Mouse (Mus musculus) thymus, postnatal 14 days (tissue): ENCODE data around the gene Pltp.
"Not testable (repeated sequence)": the region's sequence is repeated elsewhere in the genome, so short reads cannot be mapped to it uniquely, and the experiment has no call there.

ENCODE experiments used
- DNase-seq: peaks from one replicate; pipeline ENCODE4 v3.0.0; 2021

Gene Pltp

GRCm38 (mm10) chr2:164878509-164879227 lies 21.2 kb upstream of the Pltp start:
- DNase-seq = peak; percentile 59

GRCm38 (mm10) chr2:164877376-164878215 lies 20.1 kb upstream of the Pltp start:
- not testable (repeated sequence) for DNase-seq

GRCm38 (mm10) chr2:164875648-164876047 lies 18.1 kb upstream of the Pltp start:
- not testable (repeated sequence) for DNase-seq

- DNase-seq = no peak
Observed at GRCm38 (mm10) chr2:164874239-164874769, 16.8 kb upstream of the Pltp start.

- no peak for DNase-seq
Observed at GRCm38 (mm10) chr2:164873621-164874020, 16.1 kb upstream of the Pltp start.

GRCm38 (mm10) chr2:164871602-164872303 lies 14.2 kb upstream of the Pltp start:
- no peak for DNase-seq

- no peak for DNase-seq
Observed at GRCm38 (mm10) chr2:164868491-164868890, 11.0 kb upstream of the Pltp start.

GRCm38 (mm10) chr2:164867566-164867965 lies 10.1 kb upstream of the Pltp start:
- no peak for DNase-seq

GRCm38 (mm10) chr2:164866741-164867551 lies 9.4 kb upstream of the Pltp start:
- no peak for DNase-seq

- no peak for DNase-seq
Observed at GRCm38 (mm10) chr2:164864593-164864992, 7.1 kb upstream of the Pltp start.

- not testable (repeated sequence) for DNase-seq
Observed at GRCm38 (mm10) chr2:164863411-164863810, 5.9 kb upstream of the Pltp start.

GRCm38 (mm10) chr2:164862179-164862861 lies 4.8 kb upstream of the Pltp start:
- DNase-seq = no peak

- no peak for DNase-seq
Observed at GRCm38 (mm10) chr2:164861094-164861493, 3.6 kb upstream of the Pltp start.

- no peak for DNase-seq
Observed at GRCm38 (mm10) chr2:164859640-164860432, 2.3 kb upstream of the Pltp start.

- DNase-seq = no peak
Observed at GRCm38 (mm10) chr2:164859155-164859554, 1.6 kb upstream of the Pltp start.

GRCm38 (mm10) chr2:164857842-164858553 lies 487 bp upstream of the Pltp start:
- DNase-seq = no peak

GRCm38 (mm10) chr2:164856309-164857100 lies 1.0 kb downstream of the Pltp start:
- DNase-seq = no peak

GRCm38 (mm10) chr2:164855572-164855971 lies 1.9 kb downstream of the Pltp start:
- DNase-seq = not testable (repeated sequence)

GRCm38 (mm10) chr2:164850061-164850460 lies 7.5 kb downstream of the Pltp start:
- DNase-seq = peak; percentile 52
